Mouse (Mus musculus): Measurements from ENCODE around the gene Sstr2.
A peak's percentile ranks its signal among the peaks of the same experiment; 100 is the strongest.

Gene Sstr2

GRCm38 (mm10) chr11:113618672-113619419, at the start of gene Sstr2:
Gene Sstr2 (plus strand): TSS chr11:113619342.
- peak; percentile 53 for DNase-seq (ENCODE audit: low read depth, low spot score)

- no peak for DNase-seq (ENCODE audit: low read depth, low spot score)
Measured at GRCm38 (mm10) chr11:113571616-113572015, 47.5 kb upstream of the Sstr2 start.

GRCm38 (mm10) chr11:113572641-113573040, 46.5 kb upstream of the Sstr2 start:
- DNase-seq (ENCODE audit: low read depth, low spot score) = no peak

GRCm38 (mm10) chr11:113577221-113577620, 41.9 kb upstream of the Sstr2 start:
- DNase-seq (ENCODE audit: low read depth, low spot score) = peak; percentile 80

- DNase-seq (ENCODE audit: low read depth, low spot score) = no peak
Measured at GRCm38 (mm10) chr11:113583879-113584661, 35.1 kb upstream of the Sstr2 start.

GRCm38 (mm10) chr11:113586423-113586822, 32.7 kb upstream of the Sstr2 start:
- DNase-seq (ENCODE audit: low read depth, low spot score) = peak; percentile 52

- DNase-seq (ENCODE audit: low read depth, low spot score) = peak; percentile 76
Measured at GRCm38 (mm10) chr11:113588936-113589335, 30.2 kb upstream of the Sstr2 start.

- DNase-seq (ENCODE audit: low read depth, low spot score) = no peak
Measured at GRCm38 (mm10) chr11:113595144-113595543, 24.0 kb upstream of the Sstr2 start.

- DNase-seq (ENCODE audit: low read depth, low spot score) = no peak
Measured at GRCm38 (mm10) chr11:113597632-113598031, 21.5 kb upstream of the Sstr2 start.

- DNase-seq (ENCODE audit: low read depth, low spot score) = no peak
Measured at GRCm38 (mm10) chr11:113600526-113601245, 18.5 kb upstream of the Sstr2 start.

GRCm38 (mm10) chr11:113601616-113602343, 17.4 kb upstream of the Sstr2 start:
- no peak for DNase-seq (ENCODE audit: low read depth, low spot score)

GRCm38 (mm10) chr11:113607556-113607955, 11.6 kb upstream of the Sstr2 start:
- DNase-seq (ENCODE audit: low read depth, low spot score) = no peak

- DNase-seq (ENCODE audit: low read depth, low spot score) = no peak
Measured at GRCm38 (mm10) chr11:113609581-113609980, 9.6 kb upstream of the Sstr2 start.

GRCm38 (mm10) chr11:113610266-113610665, 8.9 kb upstream of the Sstr2 start:
- DNase-seq (ENCODE audit: low read depth, low spot score) = no peak

GRCm38 (mm10) chr11:113611112-113611646, 8.0 kb upstream of the Sstr2 start:
- no peak for DNase-seq (ENCODE audit: low read depth, low spot score)

GRCm38 (mm10) chr11:113611664-113612611, 7.2 kb upstream of the Sstr2 start:
- DNase-seq (ENCODE audit: low read depth, low spot score) = peak; percentile 76

GRCm38 (mm10) chr11:113614476-113614875, 4.7 kb upstream of the Sstr2 start:
- no peak for DNase-seq (ENCODE audit: low read depth, low spot score)

- peak; percentile 80 for DNase-seq (ENCODE audit: low read depth, low spot score)
Measured at GRCm38 (mm10) chr11:113617132-113617911, 1.8 kb upstream of the Sstr2 start.

- no peak for DNase-seq (ENCODE audit: low read depth, low spot score)
Measured at GRCm38 (mm10) chr11:113618303-113618671, 855 bp upstream of the Sstr2 start.

Data from ES-CJ7 (cell line).